Mouse (Mus musculus) adipocyte (in vitro differentiated cells): ENCODE data around the gene Cep104.

Experiments
- DNase-seq: peaks from one replicate; pipeline ENCODE4 v3.0.0-alpha.2; 2016; ENCODE audit warnings: low spot score

Gene Cep104

GRCm38 (mm10) chr4:153993505-153993904, 18.5 kb downstream of the Cep104 start:
- no peak for DNase-seq

- no peak for DNase-seq
Measured at GRCm38 (mm10) chr4:154005488-154005887, 30.5 kb downstream of the Cep104 start.

GRCm38 (mm10) chr4:154006264-154006663, 31.3 kb downstream of the Cep104 start:
- no peak for DNase-seq

- DNase-seq: no peak
Measured at GRCm38 (mm10) chr4:154007759-154008158, 32.8 kb downstream of the Cep104 start.

GRCm38 (mm10) chr4:154010907-154011645, 36.1 kb downstream of the Cep104 start:
- no peak for DNase-seq

GRCm38 (mm10) chr4:154011646-154012089, 36.7 kb downstream of the Cep104 start, which contains the start of gene Lrrc47:
Lrrc47 (plus strand) TSS chr4:154011731.
- peak; percentile 83 for DNase-seq

GRCm38 (mm10) chr4:154012132-154012882, 37.3 kb downstream of the Cep104 start:
- DNase-seq: no peak

GRCm38 (mm10) chr4:154015476-154015875, 40.5 kb downstream of the Cep104 start:
- DNase-seq: no peak

GRCm38 (mm10) chr4:154019571-154019970, 44.6 kb downstream of the Cep104 start:
- peak; percentile 61 for DNase-seq

- no peak for DNase-seq
Measured at GRCm38 (mm10) chr4:154021432-154021831, 46.4 kb downstream of the Cep104 start.

GRCm38 (mm10) chr4:154022407-154022806, 47.4 kb downstream of the Cep104 start:
- DNase-seq: peak; percentile 89

- DNase-seq: peak; percentile 71
Measured at GRCm38 (mm10) chr4:154022844-154023243, 47.9 kb downstream of the Cep104 start.

- DNase-seq: no peak
Measured at GRCm38 (mm10) chr4:154023754-154024601, 49.0 kb downstream of the Cep104 start.

GRCm38 (mm10) chr4:154024729-154025521, 49.9 kb downstream of the Cep104 start:
- peak; percentile 42 for DNase-seq

- DNase-seq: peak; percentile 91
Measured at GRCm38 (mm10) chr4:154025641-154026440, 50.8 kb downstream of the Cep104 start, which contains the start of gene Smim1. Smim1 (minus strand) TSS chr4:154026230.

- no peak for DNase-seq
Measured at GRCm38 (mm10) chr4:154026441-154026761, 51.4 kb downstream of the Cep104 start.

GRCm38 (mm10) chr4:154028066-154028465, 53.1 kb downstream of the Cep104 start:
- peak; percentile 71 for DNase-seq

GRCm38 (mm10) chr4:154028646-154029045, 53.7 kb downstream of the Cep104 start:
- peak; percentile 56 for DNase-seq

- DNase-seq: no peak
Measured at GRCm38 (mm10) chr4:154037123-154037522, 62.1 kb downstream of the Cep104 start.

GRCm38 (mm10) chr4:154042577-154042976, 67.6 kb downstream of the Cep104 start, which contains the start of gene Ccdc27:
Ccdc27 (minus strand) TSS chr4:154042677.
- no peak for DNase-seq
